Mouse (Mus musculus): Measurements from ENCODE around the gene Gm17428. TPM values are rescaled to one million over a fixed set of nuclear protein-coding genes. Genes with fewer than 3 reads are reported as not detected.
"Not testable (repeated sequence)": the region's sequence is repeated elsewhere in the genome, so short reads cannot be mapped to it uniquely, and the experiment has no call there.

The Gm17428 gene
- polyA plus RNA-seq, 1 experiment, result not detected

DNA sequence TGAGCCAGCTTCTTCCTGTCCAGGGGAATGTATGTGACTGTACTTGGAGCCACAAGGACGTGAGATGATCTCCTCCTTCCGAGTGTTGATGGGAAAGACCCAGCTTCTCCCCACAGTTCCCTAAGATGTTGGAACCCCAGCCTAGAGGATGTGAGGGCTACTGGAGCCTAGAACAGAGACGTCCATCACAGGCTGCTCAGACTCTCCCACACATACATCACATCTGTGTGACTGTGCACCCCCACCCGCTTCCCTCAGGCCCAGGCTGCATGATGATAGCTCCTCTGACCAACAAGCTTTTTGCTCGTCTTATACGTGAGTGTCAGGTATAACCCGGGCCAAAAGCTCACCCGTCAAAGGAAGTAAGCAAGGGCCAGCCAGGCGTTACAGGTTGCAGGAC, 28.0 kb upstream of the Gm17428 start:
- H3K4me1 ChIP-seq (ENCODE audit: control insufficient read depth, insufficient read depth, low read length), result peaks cover 10% of the 10 kb centered on the region
- TF ChIP-seq CTCF (IDR thresholded peaks at IDR 0.05; ENCODE audit: borderline replicate concordance, insufficient read depth, low read length) (no peak), POLR2A (IDR thresholded peaks at IDR 0.05; ENCODE audit: low read depth, low read length) (no peak)
- H3K27ac ChIP-seq (ENCODE audit: insufficient read depth, low read length), result no peak overlapping the region
- no peak overlapping the region for H3K4me3 ChIP-seq (ENCODE audit: insufficient read depth, low read length)

GRCm38 (mm10) chr14:54950493-54950892, 26.2 kb upstream of the Gm17428 start:
- H3K27ac ChIP-seq (ENCODE audit: insufficient read depth, low read length), result no peak overlapping the region
- no peak overlapping the region for H3K4me3 ChIP-seq (ENCODE audit: insufficient read depth, low read length)
- TF ChIP-seq POLR2A (IDR thresholded peaks at IDR 0.05; ENCODE audit: low read depth, low read length), result no peak
- TF ChIP-seq CTCF (IDR thresholded peaks at IDR 0.05; ENCODE audit: borderline replicate concordance, insufficient read depth, low read length), result no peak
- H3K4me1 ChIP-seq (ENCODE audit: control insufficient read depth, insufficient read depth, low read length), result peaks cover 9% of the 10 kb centered on the region

DNA sequence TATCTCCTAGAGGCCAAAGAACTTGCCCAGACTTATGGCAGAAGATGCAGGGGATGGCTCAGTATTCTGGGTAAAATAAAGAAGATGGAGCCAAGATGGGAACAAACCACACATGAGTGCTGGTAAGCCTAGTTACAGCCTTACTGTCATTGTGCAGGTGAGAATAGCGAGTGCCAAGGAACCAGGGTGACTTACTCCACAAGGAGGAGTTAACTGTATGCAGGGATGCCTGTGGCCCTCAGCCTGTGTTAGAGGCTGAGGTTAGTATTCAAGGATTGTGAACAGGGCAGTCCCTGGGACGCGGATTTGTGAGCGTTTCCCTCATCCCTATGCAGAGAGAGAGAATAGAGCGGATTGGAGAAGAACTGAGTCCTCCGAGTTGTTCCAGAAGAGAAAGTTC, 25.1 kb upstream of the Gm17428 start:
- Histone ChIP-seq H3K4me1 (ENCODE audit: control insufficient read depth, insufficient read depth, low read length) (no peaks in the 10 kb centered on the region), H3K4me3 (ENCODE audit: insufficient read depth, low read length) (no peak overlapping the region), H3K27ac (ENCODE audit: insufficient read depth, low read length) (no peak overlapping the region)
- TF ChIP-seq CTCF (IDR thresholded peaks at IDR 0.05; ENCODE audit: borderline replicate concordance, insufficient read depth, low read length), result no peak
- TF ChIP-seq POLR2A (IDR thresholded peaks at IDR 0.05; ENCODE audit: low read depth, low read length), result no peak

- Histone ChIP-seq H3K4me1 (ENCODE audit: control insufficient read depth, insufficient read depth, low read length) (no peaks in the 10 kb centered on the region), H3K4me3 (ENCODE audit: insufficient read depth, low read length) (no peak overlapping the region), H3K27ac (ENCODE audit: insufficient read depth, low read length) (no peak overlapping the region)
- TF ChIP-seq POLR2A (IDR thresholded peaks at IDR 0.05; ENCODE audit: low read depth, low read length) (no peak), CTCF (IDR thresholded peaks at IDR 0.05; ENCODE audit: borderline replicate concordance, insufficient read depth, low read length) (no peak)
These were observed 23.0 kb upstream of the Gm17428 start for GRCm38 (mm10) chr14:54953664-54954206.

DNA sequence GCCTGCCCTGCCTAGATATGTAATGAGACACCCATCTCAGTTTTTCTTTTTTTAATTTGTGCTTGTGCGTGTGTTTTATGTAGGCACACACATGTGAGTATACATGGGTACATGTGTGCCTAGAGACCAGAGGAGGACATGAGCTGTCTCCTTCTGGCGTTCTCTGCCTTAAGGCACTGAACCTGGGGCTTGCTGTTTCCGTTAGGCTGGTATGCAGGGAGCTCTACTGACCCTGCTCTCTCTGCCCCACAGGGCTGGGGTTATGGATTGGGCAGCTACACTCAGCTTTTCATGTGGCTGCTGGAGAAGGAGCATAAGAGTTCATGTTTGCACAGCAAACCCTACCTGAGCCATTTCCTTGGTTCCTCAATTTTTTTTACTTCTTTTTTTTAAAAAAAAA, 22.3 kb upstream of the Gm17428 start:
- H3K4me3 ChIP-seq (ENCODE audit: insufficient read depth, low read length), result no peak overlapping the region
- no peak overlapping the region for H3K27ac ChIP-seq (ENCODE audit: insufficient read depth, low read length)
- TF ChIP-seq CTCF (IDR thresholded peaks at IDR 0.05; ENCODE audit: borderline replicate concordance, insufficient read depth, low read length), result no peak
- no peak for TF ChIP-seq POLR2A (IDR thresholded peaks at IDR 0.05; ENCODE audit: low read depth, low read length)
- H3K4me1 ChIP-seq (ENCODE audit: control insufficient read depth, insufficient read depth, low read length), result no peaks in the 10 kb centered on the region

- no peak for TF ChIP-seq POLR2A (IDR thresholded peaks at IDR 0.05; ENCODE audit: low read depth, low read length)
- TF ChIP-seq CTCF (IDR thresholded peaks at IDR 0.05; ENCODE audit: borderline replicate concordance, insufficient read depth, low read length), result no peak
- Histone ChIP-seq H3K4me3 (ENCODE audit: insufficient read depth, low read length) (no peak overlapping the region), H3K4me1 (ENCODE audit: control insufficient read depth, insufficient read depth, low read length) (no peaks in the 10 kb centered on the region), H3K27ac (ENCODE audit: insufficient read depth, low read length) (no peak overlapping the region)
These were observed 21.3 kb upstream of the Gm17428 start for GRCm38 (mm10) chr14:54955481-54955880.

DNA sequence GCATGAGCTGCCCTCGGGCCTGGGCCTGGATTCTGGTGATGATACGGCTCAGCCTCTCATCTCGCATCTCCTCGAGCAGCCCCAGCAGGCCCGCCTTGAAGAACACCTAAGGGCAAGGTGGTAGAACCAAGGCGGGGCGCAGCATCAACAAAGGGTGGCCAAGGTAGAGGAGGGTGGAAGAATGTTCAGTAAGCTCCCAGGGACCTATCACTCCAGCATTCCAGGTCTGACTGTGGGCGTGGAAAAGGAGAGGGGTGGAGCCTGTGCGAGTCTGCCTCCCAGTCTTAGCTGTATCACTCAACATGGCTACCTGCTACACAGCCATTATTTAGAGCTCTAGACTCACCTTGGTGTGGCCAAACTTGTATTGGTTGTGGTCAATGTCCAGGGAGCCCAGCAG, 20.2 kb upstream of the Gm17428 start:
- Histone ChIP-seq H3K27ac (ENCODE audit: insufficient read depth, low read length) (no peak overlapping the region), H3K4me1 (ENCODE audit: control insufficient read depth, insufficient read depth, low read length) (no peaks in the 10 kb centered on the region), H3K4me3 (ENCODE audit: insufficient read depth, low read length) (no peak overlapping the region)
- TF ChIP-seq CTCF (IDR thresholded peaks at IDR 0.05; ENCODE audit: borderline replicate concordance, insufficient read depth, low read length) (no peak), POLR2A (IDR thresholded peaks at IDR 0.05; ENCODE audit: low read depth, low read length) (no peak)

DNA sequence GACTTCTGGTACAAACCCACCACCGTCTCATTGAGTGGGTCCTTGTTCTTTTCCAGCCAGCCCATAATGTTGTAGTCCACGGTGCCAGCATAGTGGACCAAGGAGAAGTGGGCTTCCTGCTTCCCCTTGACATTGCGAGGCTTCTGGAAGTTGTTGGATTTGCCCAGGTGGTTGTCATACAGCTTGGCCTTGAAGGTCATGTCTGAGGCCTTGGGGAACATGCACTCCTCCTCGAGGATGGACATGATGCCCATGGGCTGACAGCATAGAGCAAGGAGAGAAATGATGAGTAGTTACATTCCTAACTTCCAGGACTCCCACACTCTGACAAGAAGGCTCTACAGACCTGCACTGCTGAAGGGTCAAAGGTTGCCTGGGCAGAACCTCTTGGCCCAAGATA, 18.2 kb upstream of the Gm17428 start:
- Histone ChIP-seq H3K4me1 (ENCODE audit: control insufficient read depth, insufficient read depth, low read length) (no peaks in the 10 kb centered on the region), H3K27ac (ENCODE audit: insufficient read depth, low read length) (no peak overlapping the region), H3K4me3 (ENCODE audit: insufficient read depth, low read length) (no peak overlapping the region)
- TF ChIP-seq CTCF (IDR thresholded peaks at IDR 0.05; ENCODE audit: borderline replicate concordance, insufficient read depth, low read length) (no peak), POLR2A (IDR thresholded peaks at IDR 0.05; ENCODE audit: low read depth, low read length) (no peak)

GRCm38 (mm10) chr14:54959197-54959596, 17.5 kb upstream of the Gm17428 start:
- no peaks in the 10 kb centered on the region for H3K4me1 ChIP-seq (ENCODE audit: control insufficient read depth, insufficient read depth, low read length)
- H3K4me3 ChIP-seq (ENCODE audit: insufficient read depth, low read length), result no peak overlapping the region
- TF ChIP-seq POLR2A (IDR thresholded peaks at IDR 0.05; ENCODE audit: low read depth, low read length) (no peak), CTCF (IDR thresholded peaks at IDR 0.05; ENCODE audit: borderline replicate concordance, insufficient read depth, low read length) (no peak)
- H3K27ac ChIP-seq (ENCODE audit: insufficient read depth, low read length), result no peak overlapping the region

DNA sequence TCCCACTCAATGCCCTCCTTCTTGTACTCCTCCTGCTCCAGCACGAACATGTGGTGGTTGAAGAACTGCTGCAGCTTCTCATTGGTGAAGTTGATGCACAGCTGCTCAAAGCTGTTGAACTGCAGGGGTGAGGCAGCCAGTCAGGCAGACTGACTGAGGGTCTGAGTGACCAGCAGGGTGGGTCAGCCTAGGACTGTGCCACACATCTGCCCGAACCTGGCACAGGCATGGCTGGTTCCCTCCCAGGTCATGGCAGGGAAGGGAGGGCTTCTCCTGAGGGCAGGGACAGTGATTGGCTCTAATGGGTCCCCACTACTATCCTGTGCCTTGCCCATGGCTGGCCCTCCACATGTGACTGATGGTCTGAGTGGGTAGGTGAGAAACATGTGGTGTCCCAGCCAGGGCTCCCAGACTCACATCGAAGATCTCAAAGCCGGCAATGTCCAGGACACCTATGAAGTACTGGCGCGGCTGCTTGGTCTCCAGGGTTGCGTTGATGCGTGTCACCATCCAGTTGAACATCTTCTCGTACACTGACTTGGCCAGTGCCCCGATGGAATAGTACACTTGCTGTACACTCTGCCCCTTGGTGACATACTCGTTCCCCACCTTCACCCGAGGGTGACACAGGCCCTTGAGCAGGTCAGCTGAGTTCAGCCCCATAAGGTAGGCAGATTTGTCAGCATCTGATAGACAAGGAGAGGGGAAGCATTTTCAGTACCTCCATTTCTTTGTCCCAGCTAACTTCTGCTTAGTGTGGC, 16.7 kb upstream of the Gm17428 start:
- H3K4me1 ChIP-seq (ENCODE audit: control insufficient read depth, insufficient read depth, low read length); H3K4me3 ChIP-seq (ENCODE audit: insufficient read depth, low read length); H3K27ac ChIP-seq (ENCODE audit: insufficient read depth, low read length): not testable (repeated sequence)

Measured in embryonic fibroblast, embryonic 13.5 days (primary cell).